Mouse (Mus musculus) retina, embryonic 14.5 days (tissue): ENCODE results near the gene Gm10197.

Experiments
- DNase-seq: peaks from one replicate; pipeline ENCODE4 v3.0.0-alpha.2; 2015; ENCODE audit warnings: low spot score

Gm10197 gene

GRCm38 (mm10) chr19:53394552-53394951 is 23.0 kb upstream of the Gm10197 start:
- peak; percentile 89 for DNase-seq

- DNase-seq, result no peak
Measured at GRCm38 (mm10) chr19:53393646-53394045, 22.1 kb upstream of the Gm10197 start.

- DNase-seq, result no peak
Measured at GRCm38 (mm10) chr19:53392781-53393343, 21.3 kb upstream of the Gm10197 start.

GRCm38 (mm10) chr19:53391787-53392186 is 20.2 kb upstream of the Gm10197 start:
- DNase-seq, result no peak

GRCm38 (mm10) chr19:53391386-53391785 is 19.8 kb upstream of the Gm10197 start:
- DNase-seq, result no peak

- DNase-seq, result peak; percentile 100
Measured at GRCm38 (mm10) chr19:53390495-53391007, 19.0 kb upstream of the Gm10197 start, which contains the start of gene Smndc1. Smndc1 (minus strand) TSS chr19:53390578.

GRCm38 (mm10) chr19:53389851-53390431 is 18.4 kb upstream of the Gm10197 start:
- DNase-seq, result peak; percentile 63

- no peak for DNase-seq
Measured at GRCm38 (mm10) chr19:53389417-53389816, 17.9 kb upstream of the Gm10197 start.

GRCm38 (mm10) chr19:53383336-53383735 is 11.8 kb upstream of the Gm10197 start:
- DNase-seq, result no peak

GRCm38 (mm10) chr19:53378421-53378820 is 6.9 kb upstream of the Gm10197 start:
- DNase-seq, result no peak

GRCm38 (mm10) chr19:53377652-53378051 is 6.1 kb upstream of the Gm10197 start:
- no peak for DNase-seq

GRCm38 (mm10) chr19:53375816-53376215 is 4.2 kb upstream of the Gm10197 start:
- DNase-seq, result no peak

GRCm38 (mm10) chr19:53375299-53375698 is 3.7 kb upstream of the Gm10197 start:
- DNase-seq, result no peak

- no peak for DNase-seq
Measured at GRCm38 (mm10) chr19:53373570-53373969, 2.0 kb upstream of the Gm10197 start.

GRCm38 (mm10) chr19:53370233-53370632 is 1.3 kb downstream of the Gm10197 start:
- no peak for DNase-seq

GRCm38 (mm10) chr19:53369469-53370043 is 2.0 kb downstream of the Gm10197 start:
- peak; percentile 94 for DNase-seq

GRCm38 (mm10) chr19:53366881-53367280 is 4.7 kb downstream of the Gm10197 start:
- no peak for DNase-seq

GRCm38 (mm10) chr19:53366057-53366775 is 5.3 kb downstream of the Gm10197 start:
- no peak for DNase-seq

- DNase-seq, result peak; percentile 43
Measured at GRCm38 (mm10) chr19:53364963-53365362, 6.6 kb downstream of the Gm10197 start.

GRCm38 (mm10) chr19:53364551-53364950 is 7.0 kb downstream of the Gm10197 start:
- DNase-seq, result no peak

- peak; percentile 51 for DNase-seq
Measured at GRCm38 (mm10) chr19:53362967-53363366, 8.6 kb downstream of the Gm10197 start.

GRCm38 (mm10) chr19:53360265-53360958 is 11.2 kb downstream of the Gm10197 start:
- no peak for DNase-seq
